Mouse (Mus musculus) cerebellum, adult 2 months (tissue): ENCODE measurements at regions not wholly inside any gene's neighbourhood (a gene's known extent, or its start where the extent isn't known, plus 50 kb on each side); places are given as distances from the start of the nearest gene placed in this dataset.

ENCODE experiments used
- CTCF ChIP-seq: fragments of 200-500 bp; IDR thresholded peaks from 2 replicates; pipeline ENCODE4 v1.5.1; 2011; ENCODE audit warnings: low read depth, mild to moderate bottlenecking, control low read depth, low read length, moderate library complexity, borderline replicate concordance; ENCODE audit not compliant: insufficient read depth
- POLR2A ChIP-seq: fragments of 200-500 bp; IDR thresholded peaks from 2 replicates; pipeline ENCODE4 v1.6.1; 2011; ENCODE audit warnings: low read length, control low read depth, borderline replicate concordance; ENCODE audit not compliant: insufficient read depth

DNA sequence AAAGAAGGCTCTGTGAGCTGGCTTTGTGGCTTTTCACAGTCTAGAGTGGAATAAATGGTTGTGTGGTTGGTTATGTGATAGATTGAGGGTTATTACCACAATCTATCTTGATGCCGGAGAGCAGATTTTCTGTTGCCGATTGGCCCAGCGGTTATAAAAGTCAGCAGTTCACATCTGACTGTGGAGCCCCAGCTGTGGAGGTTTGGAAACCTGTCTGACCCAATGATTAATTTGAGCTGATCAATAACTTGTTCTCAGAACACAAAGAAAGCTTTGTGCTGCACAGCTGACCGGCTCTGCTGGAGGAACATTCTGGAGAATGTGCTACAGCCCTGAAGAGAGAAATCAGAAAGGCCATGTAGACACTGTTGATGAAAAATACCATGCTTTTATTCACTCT is 148.8 kb downstream of the Cdc42ep3 start:
- TF ChIP-seq CTCF, result no peak
- TF ChIP-seq POLR2A, result no peak
